Mouse (Mus musculus) olfactory bulb, adult 2 months (tissue): ENCODE data around the gene Gabbr1.

ENCODE experiments used
- CTCF ChIP-seq: fragments of 200-500 bp; IDR thresholded peaks from 2 replicates; pipeline ENCODE4 v1.5.1; 2012; ENCODE audit warnings: low read depth, mild to moderate bottlenecking, low read length, moderate library complexity; ENCODE audit not compliant: insufficient read depth
- POLR2A ChIP-seq: fragments of 200-500 bp; IDR thresholded peaks from 2 replicates; pipeline ENCODE4 v1.6.1; 2012; ENCODE audit warnings: mild to moderate bottlenecking, low read depth, low read length, moderate library complexity; ENCODE audit not compliant: insufficient read depth

DNA sequence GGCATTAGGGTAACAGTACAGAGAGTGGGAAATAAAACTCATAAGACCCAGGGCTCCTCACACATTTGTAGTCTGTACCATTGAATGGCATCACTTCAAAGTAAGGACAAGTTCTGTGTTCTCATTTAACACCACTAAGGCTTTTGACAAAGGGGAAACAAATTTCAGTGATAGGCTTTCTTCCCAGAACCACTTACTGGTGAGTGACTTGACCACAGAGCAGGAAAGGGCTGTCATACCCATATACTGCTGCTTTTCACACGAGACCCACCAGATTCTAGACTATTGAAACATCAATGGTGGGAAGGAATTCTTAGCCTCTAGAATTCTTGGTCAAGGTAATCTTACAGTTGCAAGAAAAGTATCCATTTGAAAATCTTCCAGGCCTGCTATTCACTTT is 46.4 kb downstream of the Gabbr1 start:
- no peak for TF ChIP-seq POLR2A
- no peak for TF ChIP-seq CTCF
